Mouse (Mus musculus) forebrain, embryonic 10.5 days (tissue): ENCODE data around the gene Xpr1. TPM values are rescaled to one million over a fixed set of nuclear protein-coding genes. Genes with fewer than 3 reads are reported as not detected.

Experiments used
- DNase-seq: peaks from one replicate; pipeline ENCODE4 v3.0.0-alpha.2; 2017; ENCODE audit warnings: low spot score; ENCODE audit errors: extremely low spot score
- H3K27ac ChIP-seq: fragments of 300-500 bp; sonication (generic); 2 replicates; pipeline ENCODE4 v1.5.1; 2016; ENCODE audit warnings: mild to moderate bottlenecking
- H3K27me3 ChIP-seq: fragments of 300-500 bp; sonication (generic); 2 replicates; pipeline ENCODE4 v1.6.1; 2016; ENCODE audit warnings: mild to moderate bottlenecking; ENCODE audit not compliant: poor library complexity, severe bottlenecking
- H3K36me3 ChIP-seq: fragments of 300-500 bp; sonication (generic); replicated peaks from 2 replicates; pipeline ENCODE4 v1.6.1; 2016; ENCODE audit warnings: mild to moderate bottlenecking, moderate library complexity
- H3K4me1 ChIP-seq: fragments of 300-500 bp; sonication (generic); 2 replicates; pipeline ENCODE4 v1.6.1; 2016
- H3K4me3 ChIP-seq: fragments of 300-500 bp; sonication (generic); 2 replicates; pipeline ENCODE4 v1.5.1; 2016; ENCODE audit warnings: mild to moderate bottlenecking, moderate library complexity
- H3K9me3 ChIP-seq: fragments of 300-500 bp; sonication (generic); 2 replicates; pipeline ENCODE4 v1.6.1; 2016; ENCODE audit warnings: mild to moderate bottlenecking, moderate library complexity
- WGBS: fragments of 180-500 bp; shearing (Covaris S2); methylation state at CpG from one replicate; pipeline ENCODE4 v1.1.7; 2016; 5-methylcytosine and 5-hydroxymethylcytosine counted together
- polyA plus RNA-seq: library from polyadenylated mRNA; unstranded; fragments of >200 nt; fragmentation: Nextera tagmentation; extraction: Ambion mirVana; gene quantifications from 2 replicates; pipeline ENCODE4 v1.2.1, GENCODE M21; 2016

Gene Xpr1
- polyA plus RNA-seq, 1 experiment from 2014 or later: 11.2 TPM

GRCm38 (mm10) chr1:155427126-155427865, 10.1 kb upstream of the Xpr1 start:
- Histone ChIP-seq H3K27me3 (no peaks in the 10 kb centered on the region), H3K36me3 (no peaks in the 10 kb centered on the region), H3K4me3 (no peak overlapping the region), H3K4me1 (peaks cover 42% of the 10 kb centered on the region), H3K9me3 (no peaks in the 10 kb centered on the region; the same call in 1 of the 2 replicates), H3K27ac (peak overlapping the region; percentile 64)
- 48% methylated on average over 6 of the region's 6 CpGs for WGBS
- DNase-seq: peak; percentile 36

GRCm38 (mm10) chr1:155425743-155426315, 8.6 kb upstream of the Xpr1 start:
- WGBS: 63% methylated on average over 6 of the region's 6 CpGs
- Histone ChIP-seq H3K4me1 (peaks cover 42% of the 10 kb centered on the region), H3K9me3 (no peaks in the 10 kb centered on the region), H3K36me3 (no peaks in the 10 kb centered on the region), H3K27me3 (no peaks in the 10 kb centered on the region), H3K27ac (no peak overlapping the region), H3K4me3 (no peak overlapping the region)
- no peak for DNase-seq

GRCm38 (mm10) chr1:155425285-155425684, 8.1 kb upstream of the Xpr1 start:
- Histone ChIP-seq H3K36me3 (no peaks in the 10 kb centered on the region), H3K4me1 (peaks cover 42% of the 10 kb centered on the region), H3K9me3 (no peaks in the 10 kb centered on the region), H3K27ac (no peak overlapping the region), H3K27me3 (no peaks in the 10 kb centered on the region), H3K4me3 (no peak overlapping the region)
- 92% methylated on average over 5 of the region's 5 CpGs for WGBS
- no peak for DNase-seq

GRCm38 (mm10) chr1:155423801-155424200, 6.6 kb upstream of the Xpr1 start:
- 81% methylated on average over 4 of the region's 4 CpGs for WGBS

GRCm38 (mm10) chr1:155422022-155422421, 4.8 kb upstream of the Xpr1 start:
- 91% methylated on average over 7 of the region's 7 CpGs for WGBS
- peaks cover 25% of the 10 kb centered on the region for H3K4me1 ChIP-seq
- H3K4me3 ChIP-seq: no peak overlapping the region
- no peaks in the 10 kb centered on the region for H3K36me3 ChIP-seq
- no peak for DNase-seq
- H3K27me3 ChIP-seq: no peaks in the 10 kb centered on the region
- no peaks in the 10 kb centered on the region for H3K9me3 ChIP-seq
- no peak overlapping the region for H3K27ac ChIP-seq

More at GRCm38 (mm10) chr1:155423801-155424200, 6.6 kb upstream of the Xpr1 start:
- Histone ChIP-seq H3K27ac (no peak overlapping the region), H3K4me3 (no peak overlapping the region), H3K36me3 (no peaks in the 10 kb centered on the region), H3K4me1 (peaks cover 35% of the 10 kb centered on the region), H3K9me3 (no peaks in the 10 kb centered on the region), H3K27me3 (no peaks in the 10 kb centered on the region)
- DNase-seq: no peak

GRCm38 (mm10) chr1:155416147-155416700, 991 bp downstream of the Xpr1 start:
- Histone ChIP-seq H3K27ac (peak overlapping the region; percentile 92), H3K4me3 (peak overlapping the region; percentile 95), H3K9me3 (no peaks in the 10 kb centered on the region), H3K27me3 (no peaks in the 10 kb centered on the region), H3K4me1 (peaks cover 25% of the 10 kb centered on the region), H3K36me3 (no peaks in the 10 kb centered on the region)
- DNase-seq: no peak
- WGBS: 8% methylated on average over 6 of the region's 6 CpGs

GRCm38 (mm10) chr1:155415421-155415820, 1.8 kb downstream of the Xpr1 start:
- Histone ChIP-seq H3K36me3 (no peaks in the 10 kb centered on the region), H3K4me3 (peak overlapping the region; percentile 28), H3K4me1 (peaks cover 25% of the 10 kb centered on the region), H3K27ac (no peak overlapping the region), H3K27me3 (no peaks in the 10 kb centered on the region), H3K9me3 (no peaks in the 10 kb centered on the region)
- 83% methylated on average over 4 of the region's 4 CpGs for WGBS
- no peak for DNase-seq

GRCm38 (mm10) chr1:155412705-155413104, 4.5 kb downstream of the Xpr1 start:
- no peak for DNase-seq
- H3K4me3 ChIP-seq: no peak overlapping the region
- 84% methylated on average over 2 of the region's 2 CpGs for WGBS
- no peak overlapping the region for H3K27ac ChIP-seq
- peaks cover 22% of the 10 kb centered on the region for H3K4me1 ChIP-seq
- H3K27me3 ChIP-seq: no peaks in the 10 kb centered on the region
- no peaks in the 10 kb centered on the region for H3K36me3 ChIP-seq
- no peaks in the 10 kb centered on the region for H3K9me3 ChIP-seq

GRCm38 (mm10) chr1:155408577-155408966, 8.6 kb downstream of the Xpr1 start:
- 85% methylated on average over 2 of the region's 2 CpGs for WGBS
- Histone ChIP-seq H3K27me3 (no peaks in the 10 kb centered on the region), H3K4me3 (no peak overlapping the region), H3K36me3 (peaks cover 23% of the 10 kb centered on the region), H3K9me3 (peaks cover 16% of the 10 kb centered on the region), H3K4me1 (no peaks in the 10 kb centered on the region), H3K27ac (no peak overlapping the region)
- no peak for DNase-seq

- Histone ChIP-seq H3K4me1 (no peaks in the 10 kb centered on the region), H3K27me3 (no peaks in the 10 kb centered on the region), H3K4me3 (no peak overlapping the region), H3K27ac (no peak overlapping the region), H3K9me3 (peaks cover 16% of the 10 kb centered on the region), H3K36me3 (peaks cover 23% of the 10 kb centered on the region)
- DNase-seq: no peak
- WGBS: 93% methylated on average over 11 of the region's 11 CpGs
Measured at GRCm38 (mm10) chr1:155407697-155408576, 9.3 kb downstream of the Xpr1 start.

GRCm38 (mm10) chr1:155400056-155400455, 17.2 kb downstream of the Xpr1 start:
- WGBS: 93% methylated on average over 4 of the region's 4 CpGs
- H3K27me3 ChIP-seq: no peaks in the 10 kb centered on the region
- no peak overlapping the region for H3K4me3 ChIP-seq
- peaks cover 5% of the 10 kb centered on the region for H3K9me3 ChIP-seq
- H3K36me3 ChIP-seq: peaks cover 5% of the 10 kb centered on the region
- no peak overlapping the region for H3K27ac ChIP-seq
- DNase-seq: no peak
- no peaks in the 10 kb centered on the region for H3K4me1 ChIP-seq

- no peaks in the 10 kb centered on the region for H3K36me3 ChIP-seq
- H3K9me3 ChIP-seq: no peaks in the 10 kb centered on the region
- no peaks in the 10 kb centered on the region for H3K27me3 ChIP-seq
- H3K4me3 ChIP-seq: no peak overlapping the region
- no peak for DNase-seq
- H3K4me1 ChIP-seq: peaks cover 16% of the 10 kb centered on the region
- H3K27ac ChIP-seq: no peak overlapping the region
- WGBS: 91% methylated on average over 6 of the region's 6 CpGs
Measured at GRCm38 (mm10) chr1:155394829-155395228, 22.4 kb downstream of the Xpr1 start.
